In genomic region chr11:21430021-21430420, GRCm38 (mm10) we compare ENCODE assay signal across 19 mouse cellular contexts.
"Had no signal": no experiment of that assay in that cellular context is flagged by ENCODE, and none has a peak within 500 bp of the region (broad histone marks: within the 10 kb centered on the region; RNA-seq: fewer than 3 reads in every experiment).

No protein-coding gene starts in this region.

- H3K36me3 ChIP-seq: midbrain, embryonic 10.5 days; midbrain, embryonic 12.5 days; neural tube, embryonic 13.5 days; neural tube, embryonic 15.5 days; stomach, embryonic 15.5 days had no signal

- DNase-seq: lung, adult 18-20 months; lung, postnatal 10 days; lung, postnatal 4 days; midbrain, embryonic 14.5 days; retina, postnatal 1 day; right cerebral cortex, adult 18-20 months; right cerebral cortex, postnatal 25 days; right cerebral cortex, postnatal 4 days; thymus, adult 2 months; thymus, postnatal 25 days; thymus, postnatal 4 days had no signal

- H3K4me3 ChIP-seq: midbrain, embryonic 10.5 days; midbrain, embryonic 12.5 days; myocyte; neural tube, embryonic 13.5 days; neural tube, embryonic 15.5 days; stomach, embryonic 15.5 days had no signal

- H3K27ac ChIP-seq: midbrain, embryonic 10.5 days; midbrain, embryonic 12.5 days; neural tube, embryonic 13.5 days; neural tube, embryonic 15.5 days; stomach, embryonic 15.5 days; stomach, postnatal 0 days had no signal

- H3K9ac ChIP-seq: lung, embryonic 14.5 days; midbrain, embryonic 12.5 days; neural tube, embryonic 13.5 days; neural tube, embryonic 15.5 days; stomach, embryonic 15.5 days had no signal

- H3K27me3 ChIP-seq: midbrain, embryonic 12.5 days; neural tube, embryonic 13.5 days; neural tube, embryonic 15.5 days; stomach, embryonic 15.5 days had no signal

- H3K4me1 ChIP-seq: midbrain, embryonic 12.5 days; neural tube, embryonic 13.5 days; neural tube, embryonic 15.5 days; stomach, embryonic 15.5 days had no signal
